Mouse (Mus musculus): ENCODE results near the gene Tmem179b. TPM values are rescaled to one million over a fixed set of nuclear protein-coding genes. Genes with fewer than 3 reads are reported as not detected.

The Tmem179b gene
- polyA plus RNA-seq, 1 experiment from 2014 or later, result 50.0 TPM

- peaks cover 51% of the 10 kb centered on the region for H3K36me3 ChIP-seq
- H3K9me3 ChIP-seq (replicated peaks), result no peaks in the 10 kb centered on the region
- H3K4me1 ChIP-seq, result peaks cover 22% of the 10 kb centered on the region
- no peak for DNase-seq (ENCODE audit: low spot score)
- peak overlapping the region; percentile 91 for H3K27ac ChIP-seq (replicated peaks)
- WGBS, result 92% methylated on average over 9 of the region's 9 CpGs
- peak overlapping the region; percentile 71 for H3K4me3 ChIP-seq
- H3K27me3 ChIP-seq (ENCODE audit: low read depth, poor library complexity, severe bottlenecking), result no peaks in the 10 kb centered on the region
Observed at GRCm38 (mm10) chr19:8803204-8803780, 29.0 kb upstream of the Tmem179b start.

GRCm38 (mm10) chr19:8802130-8802821 lies 28.0 kb upstream of the Tmem179b start, which contains the start of gene Zbtb3:
Gene Zbtb3 (plus strand): TSS chr19:8802555.
- WGBS, result under 1% methylated on average over 30 of the region's 30 CpGs
- Histone ChIP-seq H3K27me3 (ENCODE audit: low read depth, poor library complexity, severe bottlenecking) (no peaks in the 10 kb centered on the region), H3K27ac (replicated peaks) (peak within 1 kb of the TSS; percentile 91), H3K4me1 (peaks cover 29% of the 10 kb centered on the region), H3K36me3 (peaks cover 40% of the 10 kb centered on the region), H3K4me3 (peak within 1 kb of the TSS; percentile 71), H3K9me3 (replicated peaks) (no peaks in the 10 kb centered on the region)
- DNase-seq (ENCODE audit: low spot score), result peak; percentile 96

GRCm38 (mm10) chr19:8798947-8799315 lies 24.7 kb upstream of the Tmem179b start:
- Histone ChIP-seq H3K27me3 (ENCODE audit: low read depth, poor library complexity, severe bottlenecking) (no peaks in the 10 kb centered on the region), H3K4me3 (peak overlapping the region; percentile 84), H3K9me3 (replicated peaks) (no peaks in the 10 kb centered on the region), H3K4me1 (peaks cover 28% of the 10 kb centered on the region), H3K27ac (replicated peaks) (peak overlapping the region; percentile 85; the same call in 1 of the 2 replicates), H3K36me3 (peaks cover 32% of the 10 kb centered on the region)
- DNase-seq (ENCODE audit: low spot score), result no peak

GRCm38 (mm10) chr19:8798264-8798946 lies 24.1 kb upstream of the Tmem179b start, which contains the start of gene Polr2g:
Gene Polr2g (minus strand): TSS chr19:8798577.
- Histone ChIP-seq H3K27me3 (ENCODE audit: low read depth, poor library complexity, severe bottlenecking) (no peaks in the 10 kb centered on the region), H3K4me1 (peaks cover 25% of the 10 kb centered on the region), H3K4me3 (peak within 1 kb of the TSS; percentile 84), H3K36me3 (peaks cover 32% of the 10 kb centered on the region), H3K27ac (replicated peaks) (peak within 1 kb of the TSS; percentile 85), H3K9me3 (replicated peaks) (0 out of 2 replicates have a peak, but pooled peaks cover 2% of the 10 kb centered on the region)
- 2% methylated on average over 25 of the region's 25 CpGs for WGBS
- peak; percentile 89 for DNase-seq (ENCODE audit: low spot score)

- Histone ChIP-seq H3K27me3 (ENCODE audit: low read depth, poor library complexity, severe bottlenecking) (no peaks in the 10 kb centered on the region), H3K9me3 (replicated peaks) (0 out of 2 replicates have a peak, but pooled peaks cover 5% of the 10 kb centered on the region), H3K4me1 (peaks cover 23% of the 10 kb centered on the region), H3K36me3 (peaks cover 45% of the 10 kb centered on the region), H3K27ac (replicated peaks) (no peak overlapping the region), H3K4me3 (no peak overlapping the region)
- no peak for DNase-seq (ENCODE audit: low spot score)
- 89% methylated on average over 7 of the region's 7 CpGs for WGBS
Observed at GRCm38 (mm10) chr19:8790171-8790570, 15.9 kb upstream of the Tmem179b start.

GRCm38 (mm10) chr19:8789171-8789570 lies 14.9 kb upstream of the Tmem179b start:
- H3K27me3 ChIP-seq (ENCODE audit: low read depth, poor library complexity, severe bottlenecking), result no peaks in the 10 kb centered on the region
- H3K36me3 ChIP-seq, result peaks cover 35% of the 10 kb centered on the region
- H3K27ac ChIP-seq (replicated peaks), result no peak overlapping the region
- no peak for DNase-seq (ENCODE audit: low spot score)
- H3K4me1 ChIP-seq, result peaks cover 27% of the 10 kb centered on the region
- no peak overlapping the region for H3K4me3 ChIP-seq
- 81% methylated on average over 1 of the region's 1 CpGs for WGBS
- 0 out of 2 replicates have a peak, but pooled peaks cover 5% of the 10 kb centered on the region for H3K9me3 ChIP-seq (replicated peaks)

- 26% methylated on average over 3 of the region's 3 CpGs for WGBS
Observed at GRCm38 (mm10) chr19:8788521-8788920, 14.3 kb upstream of the Tmem179b start.

GRCm38 (mm10) chr19:8786008-8786781 lies 11.9 kb upstream of the Tmem179b start, which contains the start of gene Taf6l:
Gene Taf6l (minus strand): TSS chr19:8786417.
- Histone ChIP-seq H3K36me3 (peaks cover 39% of the 10 kb centered on the region), H3K9me3 (replicated peaks) (no peaks in the 10 kb centered on the region), H3K27ac (replicated peaks) (peak within 1 kb of the TSS; percentile 89), H3K4me1 (peaks cover 27% of the 10 kb centered on the region), H3K4me3 (peak within 1 kb of the TSS; percentile 73), H3K27me3 (ENCODE audit: low read depth, poor library complexity, severe bottlenecking) (no peaks in the 10 kb centered on the region)
- 1% methylated on average over 32 of the region's 32 CpGs for WGBS
- DNase-seq (ENCODE audit: low spot score), result peak; percentile 91

More at GRCm38 (mm10) chr19:8788521-8788920, 14.3 kb upstream of the Tmem179b start:
- Histone ChIP-seq H3K36me3 (peaks cover 35% of the 10 kb centered on the region), H3K27ac (replicated peaks) (no peak overlapping the region), H3K27me3 (ENCODE audit: low read depth, poor library complexity, severe bottlenecking) (no peaks in the 10 kb centered on the region), H3K9me3 (replicated peaks) (0 out of 2 replicates have a peak, but pooled peaks cover 5% of the 10 kb centered on the region), H3K4me1 (peaks cover 27% of the 10 kb centered on the region), H3K4me3 (no peak overlapping the region)
- DNase-seq (ENCODE audit: low spot score), result no peak

GRCm38 (mm10) chr19:8774951-8775421 lies 719 bp upstream of the Tmem179b start:
- Histone ChIP-seq H3K4me1 (peaks cover 49% of the 10 kb centered on the region), H3K27me3 (ENCODE audit: low read depth, poor library complexity, severe bottlenecking) (no peaks in the 10 kb centered on the region), H3K36me3 (peaks cover 55% of the 10 kb centered on the region), H3K27ac (replicated peaks) (peak overlapping the region; percentile 98), H3K9me3 (replicated peaks) (no peaks in the 10 kb centered on the region), H3K4me3 (peak overlapping the region; percentile 89)
- WGBS, result 7% methylated on average over 20 of the region's 20 CpGs
- no peak for DNase-seq (ENCODE audit: low spot score)

GRCm38 (mm10) chr19:8773409-8773808 lies 858 bp downstream of the Tmem179b start:
- Histone ChIP-seq H3K4me3 (peak overlapping the region; percentile 89), H3K9me3 (replicated peaks) (no peaks in the 10 kb centered on the region), H3K27ac (replicated peaks) (peak overlapping the region; percentile 98), H3K36me3 (peaks cover 56% of the 10 kb centered on the region), H3K4me1 (peaks cover 49% of the 10 kb centered on the region), H3K27me3 (ENCODE audit: low read depth, poor library complexity, severe bottlenecking) (no peaks in the 10 kb centered on the region)
- WGBS, result 66% methylated on average over 6 of the region's 6 CpGs
- DNase-seq (ENCODE audit: low spot score), result peak; percentile 14

- Histone ChIP-seq H3K4me1 (peaks cover 49% of the 10 kb centered on the region), H3K9me3 (replicated peaks) (no peaks in the 10 kb centered on the region), H3K4me3 (peak overlapping the region; percentile 89), H3K36me3 (peaks cover 56% of the 10 kb centered on the region), H3K27ac (replicated peaks) (peak overlapping the region; percentile 98; the same call in 1 of the 2 replicates), H3K27me3 (ENCODE audit: low read depth, poor library complexity, severe bottlenecking) (no peaks in the 10 kb centered on the region)
- DNase-seq (ENCODE audit: low spot score), result no peak
- 88% methylated on average over 5 of the region's 5 CpGs for WGBS
Observed at GRCm38 (mm10) chr19:8772996-8773395, 1.3 kb downstream of the Tmem179b start.

Measured in midbrain, embryonic 10.5 days (tissue).